Mouse (Mus musculus): Measurements from ENCODE around the gene Nxph4. TPM values are rescaled to one million over a fixed set of nuclear protein-coding genes. Genes with fewer than 3 reads are reported as not detected.

The Nxph4 gene
- polyA plus RNA-seq, 1 experiment from 2014 or later: 0.44 TPM

DNA sequence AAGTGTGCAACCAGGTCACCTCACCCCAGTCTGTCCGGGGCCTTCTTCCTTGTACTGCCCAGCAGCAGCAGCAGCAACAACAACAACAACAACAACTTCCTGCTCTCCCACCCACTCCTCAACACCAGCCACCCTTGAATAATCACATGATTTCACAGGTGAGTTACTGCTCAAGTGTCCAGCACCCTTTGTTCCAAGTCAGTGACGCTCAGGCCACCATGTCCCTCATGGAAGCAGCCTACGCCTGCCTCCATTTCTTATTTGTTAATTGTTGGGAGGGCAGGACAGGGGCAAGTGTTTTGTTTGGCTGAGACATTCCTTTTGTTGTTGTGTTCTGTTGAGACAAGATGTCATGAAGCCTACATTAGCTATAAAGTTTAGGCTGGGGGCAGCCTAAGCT is 57.8 kb downstream of the Nxph4 start:
- Histone ChIP-seq H3K4me3 (ENCODE audit: low read depth, low read length) (no peak overlapping the region), H3K4me1 (ENCODE audit: insufficient read depth, low read depth, low read length) (no peaks in the 10 kb centered on the region), H3K36me3 (ENCODE audit: insufficient read depth, low read length) (peaks cover 4% of the 10 kb centered on the region), H3K9ac (replicated peaks; ENCODE audit: low read depth) (no peak overlapping the region), H3K27ac (ENCODE audit: low read length) (no peak overlapping the region), H3K4me2 (replicated peaks; ENCODE audit: low read depth, low read length) (no peak overlapping the region), H3K9me3 (ENCODE audit: low read length) (no peaks in the 10 kb centered on the region), H3K27me3 (replicated peaks; ENCODE audit: insufficient read depth, low read length) (no peaks in the 10 kb centered on the region)
- DNase-seq (ENCODE audit: low spot score) (no peak), ATAC-seq (no peak)
- WGBS: 90% methylated on average over 3 of the region's 3 CpGs
- no peak for TF ChIP-seq EP300 (IDR thresholded peaks at IDR 0.05)
- no peak for TF ChIP-seq CTCF (IDR thresholded peaks at IDR 0.05)

Other genes with a start within 250 kb of the Nxph4 start
- gene Mbd6, start 245.5 kb downstream of the Nxph4 start, polyA plus RNA-seq (2015; fragmentation: Nextera tagmentation; extraction: Ambion mirVana): 13.5 and 14.2 TPM in 2 replicates
- gene Mars, start 222.8 kb downstream of the Nxph4 start, polyA plus RNA-seq (2015; fragmentation: Nextera tagmentation; extraction: Ambion mirVana): 61.1 and 63.1 TPM in 2 replicates
- gene Arhgap9, start 212.6 kb downstream of the Nxph4 start, polyA plus RNA-seq (2015; fragmentation: Nextera tagmentation; extraction: Ambion mirVana): 8.5 TPM in 2 replicates
- 4.2 and 5.2 TPM in 2 replicates for gene Gli1, start 192.6 kb downstream of the Nxph4 start, polyA plus RNA-seq (2015; fragmentation: Nextera tagmentation; extraction: Ambion mirVana)
- not detected in 2 replicates for gene Inhbe, start 180.1 kb downstream of the Nxph4 start, polyA plus RNA-seq (2015; fragmentation: Nextera tagmentation; extraction: Ambion mirVana)
- gene Inhbc, start 164.1 kb downstream of the Nxph4 start, polyA plus RNA-seq (2015; fragmentation: Nextera tagmentation; extraction: Ambion mirVana): not detected in 2 replicates
- gene R3hdm2, start 154.2 kb downstream of the Nxph4 start, polyA plus RNA-seq (2015; fragmentation: Nextera tagmentation; extraction: Ambion mirVana): 21.1 and 23.9 TPM in 2 replicates
- gene Stac3, start 32.9 kb downstream of the Nxph4 start, polyA plus RNA-seq (2015; fragmentation: Nextera tagmentation; extraction: Ambion mirVana): 0.23 and 0.53 TPM in 2 replicates
- 132 and 149 TPM in 2 replicates for gene Ndufa4l2, start 19.6 kb downstream of the Nxph4 start, polyA plus RNA-seq (2015; fragmentation: Nextera tagmentation; extraction: Ambion mirVana)
- 27.1 and 31.0 TPM in 2 replicates for gene Shmt2, start 12.1 kb downstream of the Nxph4 start, polyA plus RNA-seq (2015; fragmentation: Nextera tagmentation; extraction: Ambion mirVana)
- 71.0 and 75.4 TPM in 2 replicates for gene Lrp1, start 86.6 kb upstream of the Nxph4 start, polyA plus RNA-seq (2015; fragmentation: Nextera tagmentation; extraction: Ambion mirVana)
- gene Stat6, start 108.4 kb upstream of the Nxph4 start, polyA plus RNA-seq (2015; fragmentation: Nextera tagmentation; extraction: Ambion mirVana): 39.1 and 41.9 TPM in 2 replicates
- gene Nemp1, start 132.3 kb upstream of the Nxph4 start, polyA plus RNA-seq (2015; fragmentation: Nextera tagmentation; extraction: Ambion mirVana): 5.0 and 6.3 TPM in 2 replicates
- 7.7 and 8.4 TPM in 2 replicates for gene Nab2, start 134.0 kb upstream of the Nxph4 start, polyA plus RNA-seq (2015; fragmentation: Nextera tagmentation; extraction: Ambion mirVana)
- 0.08 TPM in 2 replicates for gene Myo1a, start 170.6 kb upstream of the Nxph4 start, polyA plus RNA-seq (2015; fragmentation: Nextera tagmentation; extraction: Ambion mirVana)
- not detected in 2 replicates for gene Tac2, start 189.9 kb upstream of the Nxph4 start, polyA plus RNA-seq (2015; fragmentation: Nextera tagmentation; extraction: Ambion mirVana)
- gene Zbtb39, start 205.0 kb upstream of the Nxph4 start, polyA plus RNA-seq (2015; fragmentation: Nextera tagmentation; extraction: Ambion mirVana): 1.7 and 2.0 TPM in 2 replicates
- 18.6 and 23.2 TPM in 2 replicates for gene Gpr182, start 217.2 kb upstream of the Nxph4 start, polyA plus RNA-seq (2015; fragmentation: Nextera tagmentation; extraction: Ambion mirVana)
- gene Rdh1, start 225.2 kb upstream of the Nxph4 start, polyA plus RNA-seq (2015; fragmentation: Nextera tagmentation; extraction: Ambion mirVana): 0.07 TPM in 1 of 2 replicates, not detected in the other
- gene Rdh16f1, start 225.2 kb upstream of the Nxph4 start, polyA plus RNA-seq (2015; fragmentation: Nextera tagmentation; extraction: Ambion mirVana): 0.47 TPM in 1 of 2 replicates, not detected in the other
- 0.10 and 0.27 TPM in 2 replicates for gene Rdh9, start 241.8 kb upstream of the Nxph4 start, polyA plus RNA-seq (2015; fragmentation: Nextera tagmentation; extraction: Ambion mirVana)